Mouse (Mus musculus) testis, adult 2 months (tissue): ENCODE data around the gene Psmb2. TPM values are rescaled to one million over a fixed set of nuclear protein-coding genes. Genes with fewer than 3 reads are reported as not detected.

Experiments
- H3K27ac ChIP-seq: fragments of 200-500 bp; 2 replicates; pipeline ENCODE4 v1.5.1; 2012; ENCODE audit warnings: low read depth, low read length; ENCODE audit not compliant: control insufficient read depth, insufficient read depth
- H3K27me3 ChIP-seq: fragments of 200-500 bp; 2 replicates; pipeline ENCODE4 v1.6.1; 2012; ENCODE audit warnings: mild to moderate bottlenecking, low read length, moderate library complexity; ENCODE audit not compliant: control insufficient read depth, insufficient read depth
- H3K36me3 ChIP-seq: fragments of 200-500 bp; 2 replicates; pipeline ENCODE4 v1.6.1; 2012; ENCODE audit warnings: mild to moderate bottlenecking, low read length; ENCODE audit not compliant: control insufficient read depth, insufficient read depth
- H3K4me1 ChIP-seq: fragments of 200-500 bp; 2 replicates; pipeline ENCODE4 v1.6.1; 2012; ENCODE audit warnings: low read length; ENCODE audit not compliant: control insufficient read depth, insufficient read depth
- H3K4me3 ChIP-seq: fragments of 200-500 bp; 2 replicates; pipeline ENCODE4 v1.5.1; 2012; ENCODE audit warnings: low read depth, mild to moderate bottlenecking, low read length, moderate library complexity, mixed read lengths; ENCODE audit not compliant: control insufficient read depth
- CTCF ChIP-seq: fragments of 200-500 bp; IDR thresholded peaks from 2 replicates; pipeline ENCODE4 v1.5.1; 2012; ENCODE audit warnings: low read depth, mild to moderate bottlenecking, inconsistent platforms, low read length, moderate library complexity; ENCODE audit not compliant: control insufficient read depth, insufficient read depth, insufficient replicate concordance
- POLR2A ChIP-seq: fragments of 200-500 bp; IDR thresholded peaks from 2 replicates; pipeline ENCODE4 v1.6.1; 2012; ENCODE audit warnings: low read depth, mild to moderate bottlenecking, inconsistent platforms, low read length, moderate library complexity; ENCODE audit not compliant: control insufficient read depth
- polyA plus RNA-seq: library from polyadenylated mRNA; depleted of rRNA; stranded (reverse); fragments of >200 nt; gene quantifications from 2 replicates; pipeline ENCODE4 v1.2.3, GENCODE M21; 2012

Gene Psmb2
- polyA plus RNA-seq, 1 experiment: 77.9 TPM

DNA sequence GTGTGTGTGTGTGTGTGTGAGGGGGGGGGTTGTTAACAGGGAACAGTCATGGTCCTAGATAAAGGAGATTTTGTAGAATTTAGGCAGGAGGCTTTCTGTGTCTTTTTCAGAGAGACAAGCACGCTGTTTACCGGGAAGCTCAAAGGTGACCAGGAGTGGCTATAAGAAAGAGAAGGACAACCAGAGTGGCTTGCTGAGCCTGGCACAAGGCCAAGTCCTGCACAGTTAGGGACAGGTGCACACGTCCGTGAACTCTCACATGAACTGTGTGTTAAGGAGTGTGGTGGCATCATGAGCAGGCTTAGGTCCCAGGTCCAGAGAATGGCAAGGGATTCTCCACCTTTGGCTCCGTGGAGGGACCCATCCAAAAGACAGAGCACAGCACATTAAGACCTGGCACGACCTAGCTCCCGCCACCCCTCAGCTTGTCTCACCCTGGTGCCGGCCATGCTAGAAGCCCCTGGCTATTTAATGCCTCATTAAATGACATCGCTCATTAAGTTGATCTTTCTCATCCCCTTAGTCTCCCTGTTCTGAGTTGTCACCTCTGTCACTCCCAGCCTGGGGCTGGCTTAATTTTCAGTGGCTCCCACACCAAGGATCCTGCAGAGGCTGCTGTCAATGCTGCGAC lies 33.0 kb upstream of the Psmb2 start:
- Histone ChIP-seq H3K4me1 (peaks cover 2% of the 10 kb centered on the region), H3K4me3 (no peak overlapping the region)
- TF ChIP-seq CTCF (no peak), POLR2A (no peak)

DNA sequence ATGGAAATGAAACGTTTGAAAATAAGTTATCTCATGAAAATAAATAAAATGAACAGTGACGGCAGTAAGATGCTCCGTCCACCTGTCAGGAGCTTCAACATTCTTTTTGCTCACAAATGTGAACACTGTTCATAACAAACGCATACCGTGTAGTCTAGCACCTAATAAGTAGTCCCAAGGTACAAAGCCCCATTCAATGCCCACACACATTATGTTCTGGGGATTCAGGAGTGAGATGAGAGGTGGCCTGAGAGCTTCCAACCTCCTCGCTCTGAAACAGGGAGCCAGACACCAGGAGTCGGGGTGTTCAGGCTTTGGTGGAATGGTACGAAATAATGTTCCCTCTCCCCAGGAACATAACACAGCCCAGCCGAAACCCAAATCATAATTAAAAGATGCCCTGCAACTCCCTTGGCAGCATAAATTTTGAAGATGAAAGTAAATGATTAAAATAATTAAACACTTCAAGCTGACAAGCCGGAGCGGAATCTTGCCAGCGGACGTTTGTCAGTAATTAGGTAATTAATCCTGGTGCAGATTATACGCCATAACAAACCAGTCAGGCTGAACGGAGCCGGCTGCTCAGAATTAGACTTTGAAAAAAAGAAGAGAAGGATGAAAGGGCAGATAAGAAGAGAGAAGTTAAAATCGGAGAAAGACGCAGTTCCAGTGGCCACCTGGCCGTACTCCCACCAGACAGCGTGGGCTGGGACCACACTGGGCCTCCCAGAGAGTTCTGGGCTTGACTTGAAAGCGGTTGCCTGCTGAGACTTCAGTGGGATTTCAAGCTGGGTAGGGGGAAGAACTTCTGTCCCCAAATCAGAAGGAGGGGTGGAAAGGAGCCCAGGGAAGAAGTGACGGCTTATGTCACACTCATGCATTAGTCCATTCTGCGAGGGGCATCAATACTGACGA lies 29.2 kb upstream of the Psmb2 start:
- no peak for TF ChIP-seq POLR2A
- TF ChIP-seq CTCF: no peak
- no peaks in the 10 kb centered on the region for H3K36me3 ChIP-seq
- peaks cover 4% of the 10 kb centered on the region for H3K4me1 ChIP-seq
- no peak overlapping the region for H3K4me3 ChIP-seq
- H3K27ac ChIP-seq: no peak overlapping the region
- no peaks in the 10 kb centered on the region for H3K27me3 ChIP-seq

More for the DNA sequence above, 33.0 kb upstream of the Psmb2 start:
- H3K36me3 ChIP-seq: no peaks in the 10 kb centered on the region
- H3K27ac ChIP-seq: no peak overlapping the region
- no peaks in the 10 kb centered on the region for H3K27me3 ChIP-seq

DNA sequence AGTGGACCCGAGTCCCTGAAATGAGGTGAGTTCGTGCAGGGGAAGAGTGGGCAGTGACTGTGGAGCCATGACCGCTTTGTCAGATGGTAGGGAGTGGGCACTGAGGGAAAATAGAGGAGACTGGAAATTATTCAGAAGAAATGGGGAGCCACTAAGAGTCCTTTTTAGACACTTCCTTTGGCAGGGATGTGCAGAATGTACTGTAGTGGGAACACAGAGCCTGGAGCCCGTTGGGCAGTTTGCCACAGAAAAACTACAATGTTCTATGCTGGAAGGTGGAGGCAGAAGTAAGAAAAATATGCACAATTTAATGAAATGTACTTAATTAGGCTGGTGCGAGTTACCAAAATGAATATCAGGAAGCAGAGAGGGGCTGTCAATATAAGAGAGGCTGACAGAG lies 24.3 kb upstream of the Psmb2 start:
- no peak for TF ChIP-seq CTCF
- TF ChIP-seq POLR2A: no peak
- H3K27me3 ChIP-seq: no peaks in the 10 kb centered on the region
- no peaks in the 10 kb centered on the region for H3K36me3 ChIP-seq
- no peak overlapping the region for H3K27ac ChIP-seq
- peaks cover 4% of the 10 kb centered on the region for H3K4me1 ChIP-seq
- H3K4me3 ChIP-seq: no peak overlapping the region

DNA sequence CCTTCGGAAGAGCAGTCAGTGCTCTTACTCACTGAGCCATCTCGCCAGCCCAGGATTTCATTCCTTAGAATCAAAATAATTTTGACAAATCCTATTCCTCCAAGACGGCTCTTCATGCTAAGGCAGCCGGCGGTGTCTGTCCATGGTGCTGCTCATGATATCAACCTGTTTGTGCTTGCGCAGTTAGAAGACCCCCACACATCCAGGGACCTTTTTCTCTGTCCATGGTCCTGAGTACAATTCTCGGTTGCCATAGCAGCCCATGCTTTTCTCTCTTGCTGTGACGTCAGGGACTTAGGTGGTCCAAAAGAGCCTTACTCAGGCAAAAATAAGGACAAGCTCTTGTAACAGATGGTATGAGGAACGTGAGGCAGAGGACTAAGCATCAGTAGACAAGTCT lies 22.1 kb upstream of the Psmb2 start:
- H3K27ac ChIP-seq: no peak overlapping the region
- H3K27me3 ChIP-seq: no peaks in the 10 kb centered on the region
- TF ChIP-seq CTCF (no peak), POLR2A (no peak)
- no peaks in the 10 kb centered on the region for H3K36me3 ChIP-seq
- H3K4me1 ChIP-seq: 0 out of 2 replicates have a peak, but pooled peaks cover 2% of the 10 kb centered on the region
- no peak overlapping the region for H3K4me3 ChIP-seq

DNA sequence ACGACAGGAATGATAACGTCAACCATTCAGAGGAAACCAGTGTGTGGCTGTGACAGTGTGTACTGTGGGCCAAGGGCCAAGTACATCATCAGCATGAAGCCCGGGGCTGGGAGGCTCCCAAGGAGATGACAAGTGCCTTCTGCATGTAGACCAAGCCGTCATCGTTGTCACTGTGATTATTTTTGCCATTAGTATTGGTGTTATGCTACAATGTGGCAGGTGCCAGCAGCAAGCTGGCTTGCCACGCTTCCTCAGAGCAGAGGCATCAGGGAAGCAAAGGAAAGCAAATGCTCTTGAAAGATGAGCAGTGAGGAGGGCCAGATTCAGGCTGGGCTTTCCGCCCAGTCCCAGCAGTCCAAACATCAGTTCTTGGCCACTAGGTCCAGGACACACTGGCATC lies 16.2 kb upstream of the Psmb2 start:
- Histone ChIP-seq H3K4me3 (no peak overlapping the region), H3K36me3 (no peaks in the 10 kb centered on the region), H3K27ac (no peak overlapping the region), H3K27me3 (no peaks in the 10 kb centered on the region), H3K4me1 (peaks cover 3% of the 10 kb centered on the region; the same call in 1 of the 2 replicates)
- TF ChIP-seq POLR2A (no peak), CTCF (no peak)

DNA sequence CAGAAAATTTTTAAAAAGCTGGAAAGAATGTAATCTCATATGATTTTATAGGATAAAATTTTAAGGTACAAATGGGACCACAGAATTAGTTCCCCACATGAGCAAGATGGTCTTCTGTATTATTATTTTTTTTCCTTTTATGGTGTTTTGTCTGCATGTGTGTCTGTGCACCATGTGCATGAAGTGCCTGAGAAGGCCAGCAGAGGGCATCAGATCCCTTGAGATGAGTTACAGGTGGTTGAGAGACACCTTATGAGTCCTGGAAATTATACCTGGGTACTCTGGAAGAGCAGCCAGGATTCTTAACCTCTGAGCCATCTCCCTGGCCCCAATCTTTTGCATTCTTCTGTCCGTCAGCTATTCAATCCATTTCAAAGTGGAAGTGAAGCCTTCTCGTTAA lies 10.4 kb upstream of the Psmb2 start:
- Histone ChIP-seq H3K4me3 (no peak overlapping the region), H3K4me1 (peaks cover 3% of the 10 kb centered on the region; the same call in 1 of the 2 replicates), H3K27ac (no peak overlapping the region), H3K27me3 (no peaks in the 10 kb centered on the region), H3K36me3 (no peaks in the 10 kb centered on the region)
- TF ChIP-seq CTCF (no peak), POLR2A (no peak)

DNA sequence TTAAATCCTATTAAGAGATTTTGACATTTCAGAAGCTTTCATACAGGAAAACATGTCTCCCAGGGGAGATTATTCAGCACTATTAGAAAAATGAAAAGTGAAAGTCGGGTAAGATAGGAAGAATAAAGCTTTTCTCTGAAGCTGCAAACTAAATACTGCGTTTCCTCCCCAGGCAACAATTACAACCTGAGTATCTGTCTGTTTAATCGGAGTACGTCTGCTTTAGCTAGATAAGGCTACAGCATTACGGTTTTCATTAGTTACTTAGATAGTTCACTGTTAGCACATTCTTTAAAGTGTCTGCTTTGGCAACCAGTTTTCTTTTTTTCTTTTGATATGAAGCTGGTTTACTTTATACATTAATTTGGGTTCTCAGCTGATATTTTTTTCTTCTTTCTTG lies 4.9 kb downstream of the Psmb2 start:
- no peak overlapping the region for H3K4me3 ChIP-seq
- 0 out of 2 replicates have a peak, but pooled peaks cover 1% of the 10 kb centered on the region for H3K36me3 ChIP-seq
- H3K4me1 ChIP-seq: no peaks in the 10 kb centered on the region
- no peak for TF ChIP-seq CTCF
- TF ChIP-seq POLR2A: no peak
- no peak overlapping the region for H3K27ac ChIP-seq
- H3K27me3 ChIP-seq: no peaks in the 10 kb centered on the region
